23 mouse cellular contexts compared by ENCODE assay signal in genomic region chr5:43056486-43056885, GRCm38 (mm10).
DNase-seq lines count a peak whose midpoint lies in the region; ATAC-seq lines count a peak whose summit lies in the region.
"Had no signal": no experiment of that assay in that cellular context is flagged by ENCODE, and none has a peak within 500 bp of the region (broad histone marks: within the 10 kb centered on the region; RNA-seq: fewer than 3 reads in every experiment).

No protein-coding gene starts in this region.

- no peaks in the 10 kb centered on the region for H3K4me1 ChIP-seq in embryonic facial prominence, embryonic 14.5 days (ENCODE audit: control insufficient read depth, insufficient read depth, low read length)
- no peaks in the 10 kb centered on the region for H3K4me1 ChIP-seq in embryonic facial prominence, embryonic 10.5 days
- no peaks in the 10 kb centered on the region for H3K4me1 ChIP-seq in midbrain, embryonic 11.5 days (ENCODE audit: control insufficient read depth, insufficient read depth, low read length)
- no peaks in the 10 kb centered on the region for H3K4me1 ChIP-seq in midbrain, embryonic 14.5 days (ENCODE audit: control insufficient read depth, insufficient read depth, low read length)
- H3K4me1 ChIP-seq: embryonic facial prominence, embryonic 12.5 days; forebrain, embryonic 10.5 days; forebrain, embryonic 13.5 days; hindbrain, embryonic 12.5 days; hindbrain, embryonic 15.5 days had no signal

- H3K4me3 ChIP-seq in embryonic facial prominence, embryonic 14.5 days (ENCODE audit: low read depth, low read length), result no peak overlapping the region
- no peak overlapping the region for H3K4me3 ChIP-seq in embryonic facial prominence, embryonic 10.5 days
- H3K4me3 ChIP-seq in midbrain, embryonic 11.5 days (ENCODE audit: low read depth, low read length), result no peak overlapping the region
- H3K4me3 ChIP-seq in midbrain, embryonic 14.5 days (replicated peaks; ENCODE audit: low read depth, low read length), result no peak overlapping the region
- H3K4me3 ChIP-seq: embryonic facial prominence, embryonic 12.5 days; forebrain, embryonic 10.5 days; forebrain, embryonic 13.5 days; hindbrain, embryonic 12.5 days; hindbrain, embryonic 15.5 days had no signal

- DNase-seq in embryonic facial prominence, embryonic 14.5 days (ENCODE audit: low spot score), result peak; percentile 29
- DNase-seq in embryonic facial prominence, embryonic 10.5 days (ENCODE audit: low spot score), result no peak
- peak; percentile 73 for DNase-seq in midbrain, embryonic 11.5 days (ENCODE audit: low spot score, missing footprints)
- no peak for DNase-seq in midbrain, embryonic 14.5 days
- DNase-seq in urinary bladder, postnatal 25 days (ENCODE audit: low spot score), result peak; percentile 55
- no peak for DNase-seq in urinary bladder, postnatal 10 days (ENCODE audit: low spot score)
- no peak for DNase-seq in embryo, embryonic 11 days
- no peak for DNase-seq in spleen, postnatal 10 days (ENCODE audit: low spot score in 2 of 2)
- DNase-seq: adrenal gland, adult 8-10 months; adrenal gland, postnatal 25 days; cerebellum, adult 11-12 months; cerebellum, adult 8-10 months; cerebellum, postnatal 10 days; cerebellum, postnatal 36 days; gastrocnemius, postnatal 25 days had no signal

- H3K9me3 ChIP-seq in embryonic facial prominence, embryonic 14.5 days (ENCODE audit: control insufficient read depth, low read length), result no peaks in the 10 kb centered on the region
- H3K9me3 ChIP-seq in embryonic facial prominence, embryonic 10.5 days, result no peaks in the 10 kb centered on the region
- no peaks in the 10 kb centered on the region for H3K9me3 ChIP-seq in midbrain, embryonic 11.5 days (ENCODE audit: control insufficient read depth, low read length)
- H3K9me3 ChIP-seq in midbrain, embryonic 14.5 days (ENCODE audit: control insufficient read depth, low read length), result no peaks in the 10 kb centered on the region
- H3K9me3 ChIP-seq: embryonic facial prominence, embryonic 12.5 days; forebrain, embryonic 10.5 days; forebrain, embryonic 13.5 days; hindbrain, embryonic 12.5 days; hindbrain, embryonic 15.5 days had no signal

- H3K36me3 ChIP-seq in embryonic facial prominence, embryonic 14.5 days (ENCODE audit: control insufficient read depth, insufficient read depth, low read length), result no peaks in the 10 kb centered on the region
- H3K36me3 ChIP-seq in embryonic facial prominence, embryonic 10.5 days (replicated peaks), result no peaks in the 10 kb centered on the region
- H3K36me3 ChIP-seq in midbrain, embryonic 11.5 days (ENCODE audit: control insufficient read depth, insufficient read depth, low read length), result no peaks in the 10 kb centered on the region
- no peaks in the 10 kb centered on the region for H3K36me3 ChIP-seq in midbrain, embryonic 14.5 days (ENCODE audit: control insufficient read depth, insufficient read depth, low read length)
- H3K36me3 ChIP-seq: embryonic facial prominence, embryonic 12.5 days; forebrain, embryonic 10.5 days; hindbrain, embryonic 12.5 days; hindbrain, embryonic 15.5 days had no signal

- H3K27me3 ChIP-seq in embryonic facial prominence, embryonic 14.5 days (replicated peaks; ENCODE audit: control insufficient read depth, insufficient read depth, low read length), result no peaks in the 10 kb centered on the region
- H3K27me3 ChIP-seq in embryonic facial prominence, embryonic 10.5 days (replicated peaks; ENCODE audit: low read depth, poor library complexity, severe bottlenecking), result no peaks in the 10 kb centered on the region
- no peaks in the 10 kb centered on the region for H3K27me3 ChIP-seq in midbrain, embryonic 11.5 days (ENCODE audit: control insufficient read depth, insufficient read depth, low read length)
- H3K27me3 ChIP-seq in midbrain, embryonic 14.5 days (ENCODE audit: control insufficient read depth, insufficient read depth, low read length), result no peaks in the 10 kb centered on the region
- H3K27me3 ChIP-seq: embryonic facial prominence, embryonic 12.5 days; forebrain, embryonic 13.5 days; hindbrain, embryonic 12.5 days; hindbrain, embryonic 15.5 days had no signal

- no peak overlapping the region for H3K9ac ChIP-seq in embryonic facial prominence, embryonic 14.5 days (ENCODE audit: low read depth, low read length)
- no peak overlapping the region for H3K9ac ChIP-seq in midbrain, embryonic 11.5 days (ENCODE audit: low read length)
- H3K9ac ChIP-seq in midbrain, embryonic 14.5 days (replicated peaks; ENCODE audit: low read length), result no peak overlapping the region
- H3K9ac ChIP-seq: embryonic facial prominence, embryonic 12.5 days; forebrain, embryonic 13.5 days; hindbrain, embryonic 12.5 days; hindbrain, embryonic 15.5 days had no signal

- WGBS in embryonic facial prominence, embryonic 14.5 days, result 84% methylated on average over 2 of the region's 2 CpGs
- WGBS in embryonic facial prominence, embryonic 10.5 days, result 88% methylated on average over 2 of the region's 2 CpGs
- 92% methylated on average over 2 of the region's 2 CpGs for WGBS in midbrain, embryonic 11.5 days
- 99% methylated on average over 2 of the region's 2 CpGs for WGBS in midbrain, embryonic 14.5 days

- H3K27ac ChIP-seq in embryonic facial prominence, embryonic 14.5 days (replicated peaks; ENCODE audit: low read depth, low read length), result no peak overlapping the region
- no peak overlapping the region for H3K27ac ChIP-seq in embryonic facial prominence, embryonic 10.5 days (replicated peaks)
- no peak overlapping the region for H3K27ac ChIP-seq in midbrain, embryonic 11.5 days (ENCODE audit: low read depth, low read length)
- H3K27ac ChIP-seq in midbrain, embryonic 14.5 days (replicated peaks; ENCODE audit: low read depth, low read length), result no peak overlapping the region
- H3K27ac ChIP-seq: embryonic facial prominence, embryonic 12.5 days; forebrain, embryonic 10.5 days; forebrain, embryonic 13.5 days; hindbrain, embryonic 12.5 days; hindbrain, embryonic 15.5 days had no signal

- no peak overlapping the region for H3K4me2 ChIP-seq in embryonic facial prominence, embryonic 14.5 days (ENCODE audit: low read depth, low read length)
- H3K4me2 ChIP-seq in midbrain, embryonic 11.5 days, result no peak overlapping the region
- no peak overlapping the region for H3K4me2 ChIP-seq in midbrain, embryonic 14.5 days (ENCODE audit: low read length)
- H3K4me2 ChIP-seq: embryonic facial prominence, embryonic 12.5 days; forebrain, embryonic 13.5 days; heart, embryonic 11.5 days; hindbrain, embryonic 12.5 days; hindbrain, embryonic 15.5 days had no signal

- peak; percentile 63; the same call in 1 of the 2 replicates for ATAC-seq in embryonic facial prominence, embryonic 14.5 days (ENCODE audit: low read depth)
- no peak for ATAC-seq in midbrain, embryonic 11.5 days (ENCODE audit: low FRiP score)
- ATAC-seq in midbrain, embryonic 14.5 days (ENCODE audit: low FRiP score, low TSS enrichment), result no peak
- ATAC-seq: activated CD4-positive, CD25-positive, alpha-beta regulatory T cell, adult 4 months; forebrain, embryonic 13.5 days; forebrain, embryonic 16.5 days had no signal

Comparison
In these comparisons a context has a peak if more than half of its experiments do, and no peak if none do; other contexts are left out.
1. DNase-seq: peak in embryonic facial prominence, embryonic 14.5 days (single experiment), midbrain, embryonic 11.5 days (single experiment) and urinary bladder, postnatal 25 days (single experiment); none in embryonic facial prominence, embryonic 10.5 days (single experiment), midbrain, embryonic 14.5 days (single experiment), urinary bladder, postnatal 10 days (single experiment), embryo, embryonic 11 days (single experiment) and spleen, postnatal 10 days (0 of 2).